11 mouse cellular contexts compared by ENCODE assay signal in the genomic region with DNA sequence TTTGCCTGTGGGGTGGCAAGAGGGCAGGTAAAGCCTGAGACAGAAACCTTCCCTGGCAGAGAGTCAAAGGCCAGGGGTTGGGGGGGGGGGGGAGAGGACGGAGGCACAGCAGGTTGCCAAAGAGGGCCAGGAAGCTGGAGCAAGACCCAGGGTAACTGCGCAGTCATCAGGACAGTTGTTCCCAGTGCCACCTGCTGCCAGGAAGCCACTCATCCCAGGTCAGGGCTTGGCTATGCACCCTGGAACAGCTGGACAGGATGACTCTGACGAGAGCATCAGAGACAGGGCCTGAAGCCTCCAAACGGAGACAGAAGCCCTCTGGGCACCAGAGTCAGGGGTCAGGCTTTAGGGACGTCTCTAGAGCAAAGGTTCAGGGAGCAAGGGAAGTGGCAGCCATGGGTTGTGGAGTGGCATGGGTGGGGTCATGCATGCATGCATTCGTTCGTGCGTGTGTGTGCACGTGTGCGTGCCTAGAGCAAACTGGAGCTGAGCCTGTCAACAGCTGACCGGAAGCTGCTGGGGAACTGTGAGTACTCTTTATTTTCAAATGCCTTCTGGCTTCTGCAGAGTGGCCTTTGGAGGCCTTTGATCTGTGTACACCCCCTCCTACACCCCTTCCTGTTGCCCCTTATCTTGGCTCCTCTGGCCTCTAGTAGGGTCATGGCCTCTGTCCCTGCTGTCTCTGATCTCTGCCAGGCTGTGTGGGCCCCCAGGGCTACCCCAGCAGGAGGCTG. TPM values are rescaled to one million over a fixed set of nuclear protein-coding genes. Genes with fewer than 3 reads are reported as not detected.
DNase-seq lines count a peak whose midpoint lies in the region; ATAC-seq and TF ChIP-seq lines count a peak whose summit lies in the region.
"Had no signal": no experiment of that assay in that cellular context is flagged by ENCODE, and none has a peak within 500 bp of the region (broad histone marks: within the 10 kb centered on the region; RNA-seq: fewer than 3 reads in every experiment).

No protein-coding gene starts in this region.

- H3K9me3 ChIP-seq in hindbrain, embryonic 15.5 days = no peaks in the 10 kb centered on the region
- no peaks in the 10 kb centered on the region for H3K9me3 ChIP-seq in hindbrain, embryonic 14.5 days (ENCODE audit: control insufficient read depth, low read length)
- H3K9me3 ChIP-seq in heart, postnatal 0 days (replicated peaks; ENCODE audit: control insufficient read depth, low read length) = no peaks in the 10 kb centered on the region

- peaks cover 9% of the 10 kb centered on the region; the same call in 1 of the 2 replicates for H3K4me1 ChIP-seq in hindbrain, embryonic 15.5 days (replicated peaks)
- H3K4me1 ChIP-seq in hindbrain, embryonic 14.5 days (replicated peaks; ENCODE audit: control insufficient read depth, insufficient read depth, low read length) = peaks cover 5% of the 10 kb centered on the region
- no peaks in the 10 kb centered on the region for H3K4me1 ChIP-seq in heart, postnatal 0 days (ENCODE audit: control insufficient read depth, insufficient read depth)

- no peak overlapping the region for H3K27ac ChIP-seq in hindbrain, embryonic 15.5 days (replicated peaks)
- no peak overlapping the region for H3K27ac ChIP-seq in hindbrain, embryonic 14.5 days
- no peak overlapping the region for H3K27ac ChIP-seq in heart, postnatal 0 days (ENCODE audit: low read depth)
- H3K27ac ChIP-seq: macrophage had no signal

- H3K9ac ChIP-seq in hindbrain, embryonic 15.5 days = no peak overlapping the region
- no peak overlapping the region for H3K9ac ChIP-seq in hindbrain, embryonic 14.5 days
- no peak overlapping the region for H3K9ac ChIP-seq in heart, postnatal 0 days (replicated peaks; ENCODE audit: low read depth, low read length)

- 54% methylated on average over 10 of the region's 11 CpGs for WGBS in hindbrain, embryonic 15.5 days
- WGBS in hindbrain, embryonic 14.5 days = 61% methylated on average over 11 of the region's 11 CpGs
- 40% methylated on average over 11 of the region's 11 CpGs for WGBS in heart, postnatal 0 days

- H3K4me3 ChIP-seq in hindbrain, embryonic 15.5 days = no peak overlapping the region
- H3K4me3 ChIP-seq in hindbrain, embryonic 14.5 days (replicated peaks; ENCODE audit: low read length) = no peak overlapping the region
- H3K4me3 ChIP-seq in heart, postnatal 0 days (ENCODE audit: low read depth, low read length) = no peak overlapping the region

- TF ChIP-seq EP300 in heart, postnatal 0 days (IDR thresholded peaks at IDR 0.05; ENCODE audit: low read depth) = no peak

- 0 out of 2 replicates have a peak, but pooled peaks cover 3% of the 10 kb centered on the region for H3K27me3 ChIP-seq in hindbrain, embryonic 15.5 days
- H3K27me3 ChIP-seq in hindbrain, embryonic 14.5 days (ENCODE audit: control insufficient read depth, insufficient read depth, low read length) = 0 out of 2 replicates have a peak, but pooled peaks cover 3% of the 10 kb centered on the region
- H3K27me3 ChIP-seq in heart, postnatal 0 days (ENCODE audit: control insufficient read depth, insufficient read depth, low read length) = 0 out of 2 replicates have a peak, but pooled peaks cover 3% of the 10 kb centered on the region

- peak; percentile 12; the same call in 1 of the 2 replicates for ATAC-seq in hindbrain, embryonic 15.5 days (ENCODE audit: low FRiP score, low read depth)
- ATAC-seq in hindbrain, embryonic 14.5 days (ENCODE audit: low FRiP score) = no peak
- peak; percentile 43; the same call in 1 of the 2 replicates for ATAC-seq in heart, postnatal 0 days (ENCODE audit: insufficient read depth, low read depth)

- no peak for DNase-seq in hindbrain, embryonic 14.5 days (ENCODE audit: low spot score)
- no peak for DNase-seq in heart, postnatal 0 days (ENCODE audit: low spot score)
- peak; percentile 8 to 73 for DNase-seq in kidney, postnatal 25 days
- peak; percentile 59 for DNase-seq in lung, postnatal 25 days (ENCODE audit: low spot score)
- no peak for DNase-seq in urinary bladder, postnatal 25 days (ENCODE audit: low spot score)
- DNase-seq in thymus, postnatal 36 days = no peak
- DNase-seq: cerebellum, adult 11 months; thymus, adult 18-20 months had no signal

- TF ChIP-seq CTCF in heart, postnatal 0 days (IDR thresholded peaks at IDR 0.05; ENCODE audit: low read depth) = no peak

- no peak overlapping the region for H3K4me2 ChIP-seq in hindbrain, embryonic 15.5 days
- no peak overlapping the region for H3K4me2 ChIP-seq in hindbrain, embryonic 14.5 days (replicated peaks)
- H3K4me2 ChIP-seq in heart, postnatal 0 days (ENCODE audit: low read depth, low read length) = no peak overlapping the region

- H3K36me3 ChIP-seq in hindbrain, embryonic 15.5 days = no peaks in the 10 kb centered on the region
- no peaks in the 10 kb centered on the region for H3K36me3 ChIP-seq in hindbrain, embryonic 14.5 days (replicated peaks; ENCODE audit: control insufficient read depth, insufficient read depth)
- H3K36me3 ChIP-seq in heart, postnatal 0 days (replicated peaks; ENCODE audit: control insufficient read depth, insufficient read depth, low read length) = no peaks in the 10 kb centered on the region

RNA-seq across cellular contexts. Expression of a gene that starts 23.0 kb away (rescaled TPM):
- 24.9 and 34.6 TPM in 2 replicates for polyA plus RNA-seq in hindbrain, embryonic 15.5 days (2015; fragmentation: Nextera tagmentation; extraction: Ambion mirVana)
- polyA plus RNA-seq in hindbrain, embryonic 14.5 days (2014; fragmentation: Nextera tagmentation; extraction: Ambion mirVana) = 35.2 and 37.4 TPM in 2 replicates
- 15.9 and 21.6 TPM in 2 replicates for total RNA-seq in heart, postnatal 0 days (2014; rRNA removed; ENCODE audit: low replicate concordance)
- polyA plus RNA-seq in heart, postnatal 0 days (2015; fragmentation: Nextera tagmentation; extraction: Ambion mirVana) = 14.7 and 15.6 TPM in 2 replicates

RNA-seq across cellular contexts. Expression of a gene that starts 54.2 kb away (rescaled TPM):
- 0.56 and 1.8 TPM in 2 replicates for polyA plus RNA-seq in hindbrain, embryonic 15.5 days (2015; fragmentation: Nextera tagmentation; extraction: Ambion mirVana)
- polyA plus RNA-seq in hindbrain, embryonic 14.5 days (2014; fragmentation: Nextera tagmentation; extraction: Ambion mirVana) = 0.43 TPM in 1 of 2 replicates, not detected in the other
- total RNA-seq in heart, postnatal 0 days (2014; rRNA removed; ENCODE audit: low replicate concordance) = not detected in 2 replicates
- polyA plus RNA-seq in heart, postnatal 0 days (2015; fragmentation: Nextera tagmentation; extraction: Ambion mirVana) = not detected in 2 replicates
- polyA plus RNA-seq: hindbrain, embryonic 11.5 days had no signal

Comparison
In these comparisons a context has a peak if more than half of its experiments do, and no peak if none do; other contexts are left out.
1. DNase-seq: peak in kidney, postnatal 25 days (2 of 2) and lung, postnatal 25 days (single experiment); none in hindbrain, embryonic 14.5 days (single experiment), heart, postnatal 0 days (single experiment), urinary bladder, postnatal 25 days (single experiment) and thymus, postnatal 36 days (0 of 2).